Mouse (Mus musculus): ENCODE results near the gene Pear1.

The Pear1 gene

GRCm38 (mm10) chr3:87726191-87726590 is 97.9 kb downstream of the Pear1 start:
- DNase-seq (ENCODE audit: low spot score): no peak

- no peak for DNase-seq (ENCODE audit: low spot score)
Observed at GRCm38 (mm10) chr3:87725396-87726160, 98.5 kb downstream of the Pear1 start.

- no peak for DNase-seq (ENCODE audit: low spot score)
Observed at GRCm38 (mm10) chr3:87724556-87724955, 99.5 kb downstream of the Pear1 start.

GRCm38 (mm10) chr3:87718525-87718924 is 105.6 kb downstream of the Pear1 start:
- DNase-seq (ENCODE audit: low spot score): no peak
